Mouse (Mus musculus) myocyte (in vitro differentiated cells): ENCODE measurements around the gene Ccdc93.

Source experiments
- E2F4 ChIP-seq: IDR thresholded peaks from one replicate; pipeline ENCODE4 v1.6.1; 2011; ENCODE audit warnings: mild to moderate bottlenecking, control low read depth, moderate library complexity; ENCODE audit not compliant: insufficient read depth
- MAX ChIP-seq: IDR thresholded peaks from one replicate; pipeline ENCODE4 v1.6.1; 2011; ENCODE audit warnings: low read depth, mild to moderate bottlenecking, control low read depth
- MYOD1 ChIP-seq, 3 experiments: IDR thresholded peaks; one replicate each; pipeline ENCODE4 v1.6.1; 2011; ENCODE audit warnings: control low read depth in 2 of 3, low read depth in 2 of 3, mild to moderate bottlenecking in 2 of 3, moderate library complexity in 1 of 3; ENCODE audit not compliant: insufficient read length in 2 of 3, control insufficient read depth in 1 of 3
- MYOG ChIP-seq, 3 experiments: IDR thresholded peaks; one replicate each; pipeline ENCODE4 v1.6.1; 2011; ENCODE audit warnings: control low read depth in 2 of 3, low read depth in 2 of 3, mild to moderate bottlenecking in 2 of 3; ENCODE audit not compliant: insufficient read length in 2 of 3, control insufficient read depth in 1 of 3, insufficient read depth in 1 of 3
- POLR2A ChIP-seq: IDR thresholded peaks from one replicate; pipeline ENCODE4 v1.6.1; 2011; ENCODE audit warnings: low read depth, mild to moderate bottlenecking, control low read depth, moderate library complexity; ENCODE audit not compliant: insufficient read length
- POLR2AphosphoS2 ChIP-seq: IDR thresholded peaks from one replicate; pipeline ENCODE4 v1.6.1; 2011; ENCODE audit warnings: low read depth, control low read depth; ENCODE audit not compliant: insufficient read length
- TCF12 ChIP-seq: IDR thresholded peaks from one replicate; pipeline ENCODE4 v1.6.1; 2011; ENCODE audit warnings: mild to moderate bottlenecking, control low read depth; ENCODE audit not compliant: poor library complexity, insufficient read depth, severe bottlenecking
- USF1 ChIP-seq: IDR thresholded peaks from one replicate; pipeline ENCODE4 v1.6.1; 2011; ENCODE audit warnings: low read depth, mild to moderate bottlenecking, control low read depth, moderate library complexity

- TF ChIP-seq MYOG (IDR thresholded peaks at IDR 0.05; ENCODE audit: control insufficient read depth in 1 of 3, insufficient read depth in 1 of 3, insufficient read length in 2 of 3, low read depth in 2 of 3) (no peak), POLR2A (no peak), MAX (no peak), POLR2AphosphoS2 (no peak), TCF12 (no peak), E2F4 (no peak), MYOD1 (IDR thresholded peaks at IDR 0.05; ENCODE audit: control insufficient read depth in 1 of 3, insufficient read length in 2 of 3, low read depth in 2 of 3) (no peak), USF1 (no peak)
Observed at GRCm38 (mm10) chr1:121549456-121549855, 118.6 kb downstream of the Ccdc93 start.
